Mouse (Mus musculus) intestine, embryonic 14.5 days (tissue): ENCODE measurements at regions not wholly inside any gene's neighbourhood (a gene's known extent, or its start where the extent isn't known, plus 50 kb on each side); places are given as distances from the start of the nearest gene placed in this dataset.

Experiments
- ATAC-seq: fragments of 200-750 bp; cut with Nextera tagmentation; replicated peaks from 2 replicates; pipeline ENCODE4 v1.8.0; 2017; ENCODE audit warnings: low read depth, moderate number of reproducible peaks, moderate TSS enrichment, moderate library complexity; ENCODE audit not compliant: low FRiP score, low TSS enrichment
- DNase-seq: peaks from one replicate; pipeline ENCODE4 v3.0.0-alpha.2; 2018; ENCODE audit warnings: low spot score
- H3K27ac ChIP-seq: fragments of 300-500 bp; sonication (generic); 2 replicates; pipeline ENCODE4 v1.5.1; 2014; ENCODE audit warnings: low read depth, mild to moderate bottlenecking, control low read depth
- H3K27me3 ChIP-seq: fragments of 300-500 bp; sonication (generic); replicated peaks from 2 replicates; pipeline ENCODE4 v1.6.1; 2014; ENCODE audit warnings: low read length, control low read depth; ENCODE audit not compliant: control insufficient read depth, insufficient read depth
- H3K36me3 ChIP-seq: fragments of 300-500 bp; sonication (generic); 2 replicates; pipeline ENCODE4 v1.6.1; 2014; ENCODE audit warnings: low read length, control low read depth; ENCODE audit not compliant: control insufficient read depth, insufficient read depth
- H3K4me1 ChIP-seq: fragments of 300-500 bp; sonication (generic); replicated peaks from 2 replicates; pipeline ENCODE4 v1.6.1; 2014; ENCODE audit warnings: low read length, control low read depth, mixed read lengths; ENCODE audit not compliant: control insufficient read depth, insufficient read depth
- H3K4me2 ChIP-seq: fragments of 300-500 bp; sonication (generic); 2 replicates; pipeline ENCODE4 v1.6.1; 2014; ENCODE audit warnings: low read length
- H3K4me3 ChIP-seq: fragments of 300-500 bp; sonication (generic); 2 replicates; pipeline ENCODE4 v1.5.1; 2014; ENCODE audit warnings: low read depth, low read length, control low read depth, mixed read lengths
- H3K9ac ChIP-seq: fragments of 300-500 bp; sonication (generic); 2 replicates; pipeline ENCODE4 v1.6.1; 2014; ENCODE audit warnings: mild to moderate bottlenecking, low read length
- H3K9me3 ChIP-seq: fragments of 300-500 bp; sonication (generic); 2 replicates; pipeline ENCODE4 v1.6.1; 2016; ENCODE audit warnings: low read length, control low read depth; ENCODE audit not compliant: control insufficient read depth
- WGBS: fragments of 180-500 bp; shearing (Covaris S2); extraction: QIAGEN DNeasy Blood & Tissue Kit; methylation state at CpG from one replicate; pipeline ENCODE4 v1.1.7; 2014; 5-methylcytosine and 5-hydroxymethylcytosine counted together

DNA sequence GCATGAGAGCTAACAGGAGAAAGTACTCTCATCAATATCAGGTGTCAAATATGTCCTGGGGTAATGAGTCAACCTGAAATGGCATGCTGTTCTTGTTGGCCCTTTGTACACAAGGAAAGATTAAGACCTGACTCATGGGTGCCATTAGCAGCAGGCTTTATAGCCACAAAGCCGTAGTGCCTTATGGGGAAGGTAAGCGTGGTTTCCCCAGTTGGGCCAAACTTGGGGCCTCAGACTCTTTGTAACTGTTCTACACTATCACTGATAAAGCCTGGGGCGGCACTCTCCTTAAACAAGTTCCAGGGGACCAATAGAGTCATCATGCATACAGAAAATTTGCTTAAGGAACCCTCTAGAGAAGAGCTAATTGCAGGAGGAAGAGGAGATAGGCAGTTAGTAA lies 1228.9 kb upstream of the A1bg start:
- Histone ChIP-seq H3K9ac (no peak overlapping the region), H3K27me3 (no peaks in the 10 kb centered on the region), H3K4me2 (no peak overlapping the region), H3K4me1 (0 out of 2 replicates have a peak, but pooled peaks cover 2% of the 10 kb centered on the region), H3K9me3 (no peaks in the 10 kb centered on the region), H3K36me3 (no peaks in the 10 kb centered on the region), H3K27ac (no peak overlapping the region), H3K4me3 (no peak overlapping the region)
- no peak for DNase-seq
- WGBS, result 87% methylated on average over 3 of the region's 3 CpGs
- ATAC-seq, result no peak

DNA sequence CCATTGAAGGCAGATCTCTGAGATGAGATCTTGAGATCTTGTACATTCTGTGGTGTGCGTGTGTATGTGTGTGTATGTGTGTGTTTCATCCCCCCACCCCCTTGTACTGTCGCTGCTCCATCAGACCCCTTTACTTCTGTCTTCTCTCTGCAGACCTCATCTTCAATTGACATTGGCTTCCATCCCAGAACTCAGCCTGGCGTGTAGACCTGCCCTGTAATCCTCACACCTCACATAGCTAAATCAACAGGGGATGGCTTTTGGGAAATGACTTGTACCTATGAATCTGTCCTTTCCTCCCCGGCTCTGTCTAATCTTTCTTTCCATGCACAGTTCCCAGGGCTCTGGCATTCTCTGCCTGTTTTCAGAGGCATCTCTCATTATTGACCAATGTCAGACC lies 1227.5 kb upstream of the A1bg start:
- Histone ChIP-seq H3K9me3 (no peaks in the 10 kb centered on the region), H3K27me3 (no peaks in the 10 kb centered on the region), H3K4me3 (no peak overlapping the region), H3K36me3 (no peaks in the 10 kb centered on the region), H3K27ac (no peak overlapping the region), H3K9ac (no peak overlapping the region), H3K4me2 (no peak overlapping the region), H3K4me1 (0 out of 2 replicates have a peak, but pooled peaks cover 2% of the 10 kb centered on the region)
- WGBS, result 86% methylated on average over 4 of the region's 4 CpGs
- no peak for DNase-seq
- ATAC-seq, result no peak

- no peaks in the 10 kb centered on the region for H3K27me3 ChIP-seq
- H3K4me3 ChIP-seq, result no peak overlapping the region
- H3K27ac ChIP-seq, result no peak overlapping the region
- H3K36me3 ChIP-seq, result no peaks in the 10 kb centered on the region
- 0 out of 2 replicates have a peak, but pooled peaks cover 2% of the 10 kb centered on the region for H3K4me1 ChIP-seq
- ATAC-seq (no peak), DNase-seq (no peak)
- H3K9ac ChIP-seq, result no peak overlapping the region
- H3K9me3 ChIP-seq, result no peaks in the 10 kb centered on the region
- no peak overlapping the region for H3K4me2 ChIP-seq
- 91% methylated on average over 10 of the region's 10 CpGs for WGBS
Measured at GRCm38 (mm10) chr15:62148680-62149237, 1225.9 kb upstream of the A1bg start.

GRCm38 (mm10) chr15:62147343-62147953 lies 1224.6 kb upstream of the A1bg start:
- DNase-seq, result no peak
- Histone ChIP-seq H3K9me3 (no peaks in the 10 kb centered on the region), H3K27ac (no peak overlapping the region), H3K36me3 (no peaks in the 10 kb centered on the region), H3K9ac (no peak overlapping the region), H3K4me3 (no peak overlapping the region), H3K27me3 (no peaks in the 10 kb centered on the region), H3K4me2 (no peak overlapping the region), H3K4me1 (0 out of 2 replicates have a peak, but pooled peaks cover 2% of the 10 kb centered on the region)
- 39% methylated on average over 5 of the region's 5 CpGs for WGBS
- no peak for ATAC-seq

GRCm38 (mm10) chr15:62145643-62146285 lies 1223.0 kb upstream of the A1bg start:
- DNase-seq, result no peak
- 83% methylated on average over 4 of the region's 4 CpGs for WGBS
- Histone ChIP-seq H3K4me2 (no peak overlapping the region), H3K4me1 (0 out of 2 replicates have a peak, but pooled peaks cover 2% of the 10 kb centered on the region), H3K36me3 (no peaks in the 10 kb centered on the region), H3K27ac (no peak overlapping the region), H3K4me3 (no peak overlapping the region), H3K9me3 (no peaks in the 10 kb centered on the region), H3K27me3 (no peaks in the 10 kb centered on the region), H3K9ac (no peak overlapping the region)
- ATAC-seq, result no peak

DNA sequence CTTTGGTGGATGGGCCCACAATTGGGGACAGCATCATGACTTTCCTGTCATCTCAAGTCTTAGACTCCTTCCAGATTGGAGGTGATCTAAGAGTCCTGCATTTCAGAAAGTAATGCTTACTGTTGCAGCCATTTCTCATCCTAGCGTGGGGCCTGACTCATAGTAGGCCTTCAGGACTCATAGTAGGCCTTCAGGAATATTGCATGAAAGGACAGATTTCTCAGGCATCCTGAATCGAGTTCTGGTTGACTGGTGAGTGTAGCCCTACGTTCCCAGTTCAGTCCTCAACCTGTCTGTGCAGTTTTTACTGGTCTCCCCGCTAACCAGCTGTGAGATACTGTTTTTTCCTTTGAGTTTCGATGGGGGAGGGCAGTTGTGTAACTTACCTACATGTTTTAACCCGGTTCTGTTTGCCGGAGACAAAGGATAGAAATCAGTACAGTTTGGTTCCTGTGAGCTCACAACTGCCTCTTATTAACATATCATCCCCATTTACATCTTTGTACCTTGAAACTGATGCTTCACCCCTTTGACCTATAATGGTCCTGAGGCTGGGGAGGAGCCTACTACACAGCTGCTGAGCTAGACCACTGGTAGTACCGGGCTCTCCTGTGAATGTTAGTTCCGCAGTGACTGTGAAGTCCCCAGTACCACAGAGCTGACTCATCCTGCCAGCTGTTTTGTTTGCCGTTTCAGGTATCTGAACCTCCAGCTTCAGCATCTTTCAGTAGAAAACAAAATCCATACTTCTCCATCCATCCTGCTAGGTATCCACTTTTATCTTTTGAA lies 1222.2 kb upstream of the A1bg start:
- Histone ChIP-seq H3K9me3 (no peaks in the 10 kb centered on the region), H3K4me1 (0 out of 2 replicates have a peak, but pooled peaks cover 2% of the 10 kb centered on the region), H3K4me3 (no peak overlapping the region), H3K27ac (no peak overlapping the region), H3K27me3 (no peaks in the 10 kb centered on the region), H3K9ac (no peak overlapping the region), H3K4me2 (no peak overlapping the region), H3K36me3 (no peaks in the 10 kb centered on the region)
- WGBS, result 88% methylated on average over 10 of the region's 10 CpGs
- no peak for DNase-seq
- ATAC-seq, result no peak

DNA sequence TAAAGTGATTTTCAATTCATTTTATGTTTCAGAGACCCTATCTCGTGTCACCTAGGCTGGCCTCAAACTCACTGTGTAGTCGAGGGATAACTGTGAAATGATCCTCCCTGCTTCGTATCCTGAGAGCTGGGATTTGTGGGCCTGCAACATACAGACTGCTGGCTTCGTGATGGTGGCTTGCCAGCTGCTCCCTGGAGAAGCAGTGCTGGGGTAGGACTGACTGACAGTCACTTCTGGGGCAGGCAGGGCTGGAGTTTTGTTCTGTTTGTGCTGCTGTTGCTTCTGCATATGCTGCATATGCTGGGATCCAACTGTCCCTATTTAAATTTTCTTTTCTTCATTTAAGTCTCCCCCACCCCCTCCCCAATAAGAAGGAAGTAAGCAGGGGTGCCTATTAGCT lies 1217.0 kb upstream of the A1bg start:
- no peak overlapping the region for H3K27ac ChIP-seq
- no peaks in the 10 kb centered on the region for H3K27me3 ChIP-seq
- H3K9ac ChIP-seq, result no peak overlapping the region
- H3K36me3 ChIP-seq, result no peaks in the 10 kb centered on the region
- H3K4me2 ChIP-seq, result no peak overlapping the region
- 71% methylated on average over 4 of the region's 4 CpGs for WGBS
- H3K4me1 ChIP-seq, result peaks cover 11% of the 10 kb centered on the region; the same call in 1 of the 2 replicates
- H3K4me3 ChIP-seq, result no peak overlapping the region
- no peaks in the 10 kb centered on the region for H3K9me3 ChIP-seq
- DNase-seq (no peak), ATAC-seq (no peak)

GRCm38 (mm10) chr15:62139192-62139591 lies 1216.4 kb upstream of the A1bg start:
- H3K9me3 ChIP-seq, result no peaks in the 10 kb centered on the region
- peaks cover 11% of the 10 kb centered on the region; the same call in 1 of the 2 replicates for H3K4me1 ChIP-seq
- H3K27ac ChIP-seq, result no peak overlapping the region
- H3K27me3 ChIP-seq, result no peaks in the 10 kb centered on the region
- ATAC-seq (no peak), DNase-seq (no peak)
- no peak overlapping the region for H3K9ac ChIP-seq
- no peak overlapping the region for H3K4me2 ChIP-seq
- 48% methylated on average over 5 of the region's 5 CpGs for WGBS
- H3K4me3 ChIP-seq, result no peak overlapping the region
- H3K36me3 ChIP-seq, result no peaks in the 10 kb centered on the region
